Comparison of ENCODE assay signal across 12 mouse cellular contexts in genomic region chr12:70611891-70612290, GRCm38 (mm10).
DNase-seq lines count a peak whose midpoint lies in the region; ATAC-seq and TF ChIP-seq lines count a peak whose summit lies in the region.
"Had no signal": no experiment of that assay in that cellular context is flagged by ENCODE, and none has a peak within 500 bp of the region (broad histone marks: within the 10 kb centered on the region; RNA-seq: fewer than 3 reads in every experiment).

No protein-coding gene starts in this region.

- no peak overlapping the region for H3K27ac ChIP-seq in lung, embryonic 16.5 days (ENCODE audit: low read length)
- no peak overlapping the region for H3K27ac ChIP-seq in intestine, embryonic 15.5 days
- H3K27ac ChIP-seq: liver, embryonic 13.5 days had no signal

- no peaks in the 10 kb centered on the region for H3K9me3 ChIP-seq in lung, embryonic 16.5 days (ENCODE audit: control insufficient read depth, low read length)
- H3K9me3 ChIP-seq in intestine, embryonic 15.5 days = no peaks in the 10 kb centered on the region
- H3K9me3 ChIP-seq: liver, embryonic 13.5 days had no signal

- no peak for TF ChIP-seq POLR2A in lung, adult 2 months (IDR thresholded peaks at IDR 0.05; ENCODE audit: borderline replicate concordance, extremely low read depth, low read depth, low read length)

- H3K4me3 ChIP-seq in lung, embryonic 16.5 days (ENCODE audit: low read length) = no peak overlapping the region
- no peak overlapping the region for H3K4me3 ChIP-seq in lung, adult 2 months (replicated peaks; ENCODE audit: extremely low read depth, low read depth, low read length)
- no peak overlapping the region for H3K4me3 ChIP-seq in intestine, embryonic 15.5 days (replicated peaks)
- H3K4me3 ChIP-seq: liver, embryonic 13.5 days had no signal

- no peak for TF ChIP-seq CTCF in lung, adult 2 months (IDR thresholded peaks at IDR 0.05; ENCODE audit: insufficient read depth, low read length)

- H3K27me3 ChIP-seq in lung, embryonic 16.5 days (ENCODE audit: control insufficient read depth, insufficient read depth, low read depth, low read length) = no peaks in the 10 kb centered on the region
- H3K27me3 ChIP-seq in intestine, embryonic 15.5 days (replicated peaks) = no peaks in the 10 kb centered on the region
- H3K27me3 ChIP-seq: liver, embryonic 13.5 days had no signal

- H3K36me3 ChIP-seq in lung, embryonic 16.5 days (ENCODE audit: control insufficient read depth, insufficient read depth, low read length) = no peaks in the 10 kb centered on the region
- no peaks in the 10 kb centered on the region for H3K36me3 ChIP-seq in intestine, embryonic 15.5 days
- H3K36me3 ChIP-seq: liver, embryonic 13.5 days had no signal

- whole genome bisulfite sequencing in lung, embryonic 16.5 days = 67% methylated on average over 5 of the region's 5 CpGs
- 57% methylated on average over 5 of the region's 5 CpGs for WGBS in lung, adult 2 months
- 60% methylated on average over 5 of the region's 5 CpGs for WGBS in intestine, embryonic 15.5 days

- no peak overlapping the region for H3K9ac ChIP-seq in lung, embryonic 16.5 days (ENCODE audit: low read length)
- no peak overlapping the region for H3K9ac ChIP-seq in intestine, embryonic 15.5 days
- H3K9ac ChIP-seq: forebrain, postnatal 0 days; liver, embryonic 13.5 days had no signal

- ATAC-seq in lung, embryonic 16.5 days (ENCODE audit: low read depth) = peak; percentile 61
- no peak for ATAC-seq in intestine, embryonic 15.5 days
- ATAC-seq: forebrain, postnatal 0 days; inflammation-experienced regulatory T-cells, adult 6 months had no signal

- H3K4me1 ChIP-seq in lung, embryonic 16.5 days (replicated peaks; ENCODE audit: control insufficient read depth, insufficient read depth, low read length) = peaks cover 14% of the 10 kb centered on the region; the same call in 1 of the 2 replicates
- peaks cover 28% of the 10 kb centered on the region for H3K4me1 ChIP-seq in lung, adult 2 months (ENCODE audit: control insufficient read depth, insufficient read depth, low read length)
- H3K4me1 ChIP-seq in intestine, embryonic 15.5 days (replicated peaks) = no peaks in the 10 kb centered on the region
- H3K4me1 ChIP-seq: liver, embryonic 13.5 days had no signal

- no peak for DNase-seq in lung, adult 2 months
- DNase-seq in heart, postnatal 4 days = peak; percentile 58
- peak; percentile 42 to 59 for DNase-seq in kidney, postnatal 4 days
- peak; percentile 13 for DNase-seq in testis, postnatal 14 days (ENCODE audit: low spot score)
- no peak for DNase-seq in retina, embryonic 14.5 days (ENCODE audit: low spot score)
- DNase-seq in T-cell, adult 2 months (ENCODE audit: low spot score) = no peak
- DNase-seq: forebrain, postnatal 0 days; liver, embryonic 13.5 days; thymus, postnatal 14 days had no signal

- no peak overlapping the region for H3K4me2 ChIP-seq in lung, embryonic 16.5 days (ENCODE audit: low read depth, low read length)
- H3K4me2 ChIP-seq in intestine, embryonic 15.5 days (replicated peaks) = no peak overlapping the region
- H3K4me2 ChIP-seq: liver, embryonic 13.5 days had no signal

Comparison
In these comparisons a context has a peak if more than half of its experiments do, and no peak if none do; other contexts are left out.
1. DNase-seq: peak in heart, postnatal 4 days (single experiment), kidney, postnatal 4 days (2 of 2) and testis, postnatal 14 days (single experiment); none in lung, adult 2 months (single experiment), retina, embryonic 14.5 days (single experiment) and T-cell, adult 2 months (single experiment).